Mouse (Mus musculus) liver, postnatal 0 days (tissue): Measurements from ENCODE around the gene Abcg3. TPM values are rescaled to one million over a fixed set of nuclear protein-coding genes. Genes with fewer than 3 reads are reported as not detected.

ENCODE experiments used
- polyA plus RNA-seq: library from polyadenylated mRNA; unstranded; fragments of >200 nt; fragmentation: Nextera tagmentation; extraction: Ambion mirVana; gene quantifications from 2 replicates; pipeline ENCODE4 v1.2.1, GENCODE M21; 2015

Gene Abcg3
- polyA plus RNA-seq, 1 experiment from 2014 or later = 4.2 TPM

Other genes starting within 250 kb of the Abcg3 start
- gene Zfp951, start 122.6 kb downstream of the Abcg3 start, polyA plus RNA-seq = 0.74 and 0.95 TPM in 2 replicates
- 2.4 and 2.8 TPM in 2 replicates for gene Gbp9, start 156.8 kb upstream of the Abcg3 start, polyA plus RNA-seq
- 2.1 and 2.5 TPM in 2 replicates for gene Gbp8, start 156.8 kb upstream of the Abcg3 start, polyA plus RNA-seq
- 1.2 and 1.4 TPM in 2 replicates for gene Gbp4, start 156.9 kb upstream of the Abcg3 start, polyA plus RNA-seq